Mouse (Mus musculus) embryonic fibroblast, embryonic 13.5 days (primary cell): ENCODE measurements at regions not wholly inside any gene's neighbourhood (a gene's known extent, or its start where the extent isn't known, plus 50 kb on each side); places are given as distances from the start of the nearest gene placed in this dataset.

Source experiments
- H3K27ac ChIP-seq: 2 replicates; pipeline ENCODE4 v1.5.1; 2012; ENCODE audit warnings: low read length, control low read depth, inconsistent platforms; ENCODE audit not compliant: insufficient read depth
- H3K4me1 ChIP-seq: 2 replicates; pipeline ENCODE4 v1.6.1; 2011; ENCODE audit warnings: low read length; ENCODE audit not compliant: control insufficient read depth, insufficient read depth
- H3K4me3 ChIP-seq: 2 replicates; pipeline ENCODE4 v1.5.1; 2011; ENCODE audit warnings: mild to moderate bottlenecking, control low read depth, low read length; ENCODE audit not compliant: insufficient read depth
- CTCF ChIP-seq: IDR thresholded peaks from 2 replicates; pipeline ENCODE4 v1.5.1; 2011; ENCODE audit warnings: mild to moderate bottlenecking, control low read depth, low read length, moderate library complexity, borderline replicate concordance; ENCODE audit not compliant: insufficient read depth
- POLR2A ChIP-seq: IDR thresholded peaks from 2 replicates; pipeline ENCODE4 v1.6.1; 2011; ENCODE audit warnings: low read depth, mild to moderate bottlenecking, control low read depth, low read length, moderate library complexity

- H3K4me3 ChIP-seq, result no peak overlapping the region
- no peak overlapping the region for H3K27ac ChIP-seq
- TF ChIP-seq CTCF (no peak), POLR2A (no peak)
- H3K4me1 ChIP-seq, result no peaks in the 10 kb centered on the region
These were observed 512.2 kb upstream of the Mms22l start for GRCm38 (mm10) chr4:23984005-23984404.

DNA sequence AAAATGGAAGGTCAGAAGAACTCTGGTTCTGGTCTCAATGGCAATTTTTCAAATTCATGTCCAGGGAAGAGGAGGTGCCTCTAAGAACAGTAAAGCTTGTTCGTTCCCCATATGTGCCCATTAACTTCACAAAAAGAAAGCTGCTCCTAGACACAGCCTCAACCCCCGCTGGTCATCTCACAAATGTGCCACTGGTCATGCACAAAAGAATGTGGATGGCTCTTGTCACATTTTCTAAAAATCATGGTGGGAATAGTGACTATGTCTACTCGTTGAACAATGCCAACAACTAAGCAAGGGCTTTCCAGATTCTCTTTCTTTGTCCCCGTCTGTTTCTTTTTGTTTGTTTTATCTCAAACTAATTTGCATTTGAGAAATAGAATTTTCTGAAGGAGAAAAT lies 510.3 kb upstream of the Mms22l start:
- no peak overlapping the region for H3K4me3 ChIP-seq
- no peak overlapping the region for H3K27ac ChIP-seq
- TF ChIP-seq CTCF, result no peak
- no peak for TF ChIP-seq POLR2A
- no peaks in the 10 kb centered on the region for H3K4me1 ChIP-seq

GRCm38 (mm10) chr4:23993823-23994222 lies 502.4 kb upstream of the Mms22l start:
- H3K4me1 ChIP-seq, result no peaks in the 10 kb centered on the region; the same call in 1 of the 2 replicates
- H3K27ac ChIP-seq, result no peak overlapping the region
- no peak overlapping the region for H3K4me3 ChIP-seq
- TF ChIP-seq POLR2A (no peak), CTCF (no peak)

GRCm38 (mm10) chr4:23994261-23994965 lies 501.8 kb upstream of the Mms22l start:
- no peak for TF ChIP-seq POLR2A
- TF ChIP-seq CTCF, result no peak
- no peak overlapping the region for H3K4me3 ChIP-seq
- H3K4me1 ChIP-seq, result no peaks in the 10 kb centered on the region; the same call in 1 of the 2 replicates
- no peak overlapping the region for H3K27ac ChIP-seq

GRCm38 (mm10) chr4:24006257-24006955 lies 489.8 kb upstream of the Mms22l start:
- TF ChIP-seq CTCF (no peak), POLR2A (no peak)
- Histone ChIP-seq H3K27ac (no peak overlapping the region), H3K4me1 (no peaks in the 10 kb centered on the region), H3K4me3 (no peak overlapping the region)

DNA sequence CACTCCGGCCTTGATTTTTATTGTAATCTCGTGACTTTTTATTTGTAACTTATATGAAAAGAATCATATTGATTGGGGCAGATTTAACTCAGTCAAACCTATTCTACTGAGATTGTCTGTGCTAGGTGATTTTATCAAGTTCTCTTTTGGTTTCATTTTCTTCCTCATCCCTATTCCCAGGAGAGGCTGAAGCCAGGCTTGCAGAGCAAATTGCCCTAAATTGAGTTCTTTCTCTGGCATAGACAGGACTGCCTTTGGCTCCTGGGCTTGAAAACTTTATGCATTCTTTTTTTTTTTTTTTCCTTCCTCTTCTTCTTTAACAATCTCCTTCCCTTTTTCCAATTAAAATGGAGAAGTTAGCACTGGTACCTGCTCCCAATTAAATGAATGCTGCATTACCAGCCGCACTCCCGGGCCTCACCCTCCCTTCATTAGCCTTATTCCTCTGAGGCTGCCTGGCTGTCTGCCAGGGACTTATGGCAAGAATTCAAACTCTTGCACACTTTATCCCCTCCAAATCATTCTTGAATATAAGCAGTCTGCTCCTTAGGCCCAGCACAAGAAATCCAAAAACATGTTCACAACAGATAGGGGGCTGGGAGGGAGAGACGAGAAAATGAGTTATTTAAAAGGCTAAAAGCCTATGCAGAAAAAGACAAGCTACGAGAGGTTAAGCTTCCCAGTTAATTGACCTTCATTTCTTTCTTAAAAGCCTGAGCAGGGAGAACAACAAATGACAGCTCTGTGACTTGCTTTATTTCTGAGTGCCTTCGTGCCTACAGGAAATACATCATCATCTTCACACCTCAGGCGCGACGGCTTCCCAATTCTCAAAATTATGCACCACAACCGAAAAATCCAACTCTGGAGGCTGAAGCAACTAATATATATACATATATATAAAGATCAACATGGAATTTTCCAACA lies 476.8 kb upstream of the Mms22l start:
- Histone ChIP-seq H3K4me1 (no peaks in the 10 kb centered on the region), H3K27ac (no peak overlapping the region), H3K4me3 (no peak overlapping the region)
- TF ChIP-seq CTCF (no peak), POLR2A (no peak)
